Mouse (Mus musculus) liver, embryonic 18 days (tissue): ENCODE measurements around the gene Mbd4. TPM values are rescaled to one million over a fixed set of nuclear protein-coding genes. Genes with fewer than 3 reads are reported as not detected.

Experiments
- polyA plus RNA-seq: library from polyadenylated mRNA; depleted of rRNA; stranded (reverse); fragments of >200 nt; gene quantifications from 2 replicates; pipeline ENCODE4 v1.2.3, GENCODE M21; 2012; rRNA removed

The Mbd4 gene
- 3.7 and 3.9 TPM in 2 replicates for polyA plus RNA-seq

GRCm38 (mm10) chr6:115853091-115853813, at the start of gene Mbd4, which contains the start of gene Ift122:
Gene Mbd4, minus strand, starts transcription at chr6:115853371.
Gene Ift122, plus strand, starts transcription at chr6:115853470.

DNA sequence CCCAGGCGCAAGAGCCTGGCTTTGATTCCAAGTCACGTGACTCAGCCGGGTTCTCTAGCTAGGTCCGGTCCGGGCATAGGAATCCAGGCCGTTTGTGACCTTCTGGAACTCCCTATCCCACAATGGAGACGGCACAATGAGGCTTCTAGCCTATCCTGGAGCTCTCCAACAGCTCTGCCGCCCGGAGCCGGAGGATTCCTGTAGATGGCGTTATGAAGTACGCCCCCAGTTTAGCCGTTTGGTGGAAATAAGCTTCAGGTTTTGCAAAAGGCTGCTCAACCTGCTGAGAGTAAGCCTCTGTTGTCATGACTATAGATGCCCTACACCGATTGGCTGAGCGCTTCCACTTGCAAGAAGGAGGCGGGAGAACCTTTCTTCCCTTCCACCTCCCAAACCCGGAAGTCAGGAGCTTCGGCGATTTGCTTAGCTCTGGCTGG, 15.0 kb downstream of the Mbd4 start, which contains the start of gene Efcab12:
Gene Efcab12 (minus strand): TSS at position 252 of the 437 bp plus-strand sequence.

DNA sequence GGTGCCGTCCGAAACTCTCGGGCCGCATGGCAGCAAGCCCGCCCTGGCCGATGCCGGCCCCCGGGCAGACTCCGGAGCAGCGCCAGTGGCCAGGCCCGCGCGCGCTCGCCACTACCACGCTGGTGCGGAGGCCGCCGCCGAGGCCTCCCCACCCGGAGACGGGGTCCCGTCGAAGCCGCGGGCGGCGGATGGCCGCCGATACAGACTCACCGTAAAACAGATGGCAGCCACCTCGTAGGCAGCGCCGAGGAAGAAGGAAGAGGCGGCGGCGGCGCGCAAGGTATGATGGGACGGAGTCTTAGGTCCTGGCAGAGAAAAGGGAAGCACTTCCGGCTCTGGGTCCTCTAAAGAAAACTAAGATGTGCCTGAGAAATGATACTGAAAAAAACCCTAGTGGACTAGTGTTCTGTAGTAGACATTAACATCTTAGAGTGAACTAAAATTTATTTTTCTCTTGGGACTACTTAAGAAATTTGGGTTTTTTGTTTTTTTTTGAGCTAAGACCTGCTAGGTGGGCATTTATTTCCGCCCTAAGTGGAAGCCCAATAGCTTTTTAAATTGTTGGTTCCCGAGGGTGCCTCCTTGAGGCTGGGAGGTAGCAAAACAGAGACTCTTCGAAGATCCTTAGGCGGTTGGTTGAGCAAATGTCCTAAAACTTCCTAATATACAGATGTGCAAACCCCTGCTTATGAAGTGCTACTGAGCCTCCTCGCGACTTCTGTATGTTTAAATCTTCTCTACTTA, 44.5 kb downstream of the Mbd4 start, which contains the start of gene Rpl32:
Gene Rpl32 (minus strand): TSS at position 260 of the 744 bp plus-strand sequence.

Other genes starting within 250 kb of the Mbd4 start
- gene Raf1, start 176.7 kb downstream of the Mbd4 start, polyA plus RNA-seq: 58.9 and 66.0 TPM in 2 replicates
- gene Tmem40, start 91.0 kb downstream of the Mbd4 start, polyA plus RNA-seq: 23.6 and 25.5 TPM in 2 replicates
- gene Cand2, start 78.8 kb downstream of the Mbd4 start, polyA plus RNA-seq: 1.2 and 1.4 TPM in 2 replicates
- gene Rpl32, start 44.6 kb downstream of the Mbd4 start, polyA plus RNA-seq: 1,768 and 1,872 TPM in 2 replicates
- gene Efcab12, start 15.0 kb downstream of the Mbd4 start, polyA plus RNA-seq: 0.12 and 0.13 TPM in 2 replicates
- 2.0 TPM in 2 replicates for gene Ift122, start 99 bp upstream of the Mbd4 start, polyA plus RNA-seq
- gene Rho, start 78.4 kb upstream of the Mbd4 start, polyA plus RNA-seq: 0.04 and 0.05 TPM in 2 replicates
- gene H1foo, start 91.6 kb upstream of the Mbd4 start, polyA plus RNA-seq: not detected in 2 replicates
- 17.9 and 23.0 TPM in 2 replicates for gene Plxnd1, start 141.6 kb upstream of the Mbd4 start, polyA plus RNA-seq